Mouse (Mus musculus): ENCODE data around the gene Ankra2.

Ankra2 gene

GRCm38 (mm10) chr13:98262636-98263457 is at the start of gene Ankra2, which contains the start of gene Utp15:
Gene Ankra2 (plus strand): TSS chr13:98263074.
Gene Utp15 (minus strand): TSS chr13:98263041.
- peak; percentile 99 for DNase-seq (ENCODE audit: low read depth, low spot score)

- peak; percentile 28 for DNase-seq (ENCODE audit: low read depth, low spot score)
Measured at GRCm38 (mm10) chr13:98222848-98223247, 40.0 kb upstream of the Ankra2 start.

- DNase-seq (ENCODE audit: low read depth, low spot score) = no peak
Measured at GRCm38 (mm10) chr13:98226225-98226624, 36.6 kb upstream of the Ankra2 start.

GRCm38 (mm10) chr13:98230511-98230910 is 32.4 kb upstream of the Ankra2 start:
- DNase-seq (ENCODE audit: low read depth, low spot score) = no peak

GRCm38 (mm10) chr13:98235451-98235850 is 27.4 kb upstream of the Ankra2 start:
- DNase-seq (ENCODE audit: low read depth, low spot score) = no peak

GRCm38 (mm10) chr13:98239978-98240641 is 22.8 kb upstream of the Ankra2 start:
- DNase-seq (ENCODE audit: low read depth, low spot score) = peak; percentile 72

- no peak for DNase-seq (ENCODE audit: low read depth, low spot score)
Measured at GRCm38 (mm10) chr13:98241531-98242282, 21.2 kb upstream of the Ankra2 start.

- no peak for DNase-seq (ENCODE audit: low read depth, low spot score)
Measured at GRCm38 (mm10) chr13:98244571-98245350, 18.1 kb upstream of the Ankra2 start.

- DNase-seq (ENCODE audit: low read depth, low spot score) = no peak
Measured at GRCm38 (mm10) chr13:98245386-98245785, 17.5 kb upstream of the Ankra2 start.

- no peak for DNase-seq (ENCODE audit: low read depth, low spot score)
Measured at GRCm38 (mm10) chr13:98249594-98249993, 13.3 kb upstream of the Ankra2 start.

- no peak for DNase-seq (ENCODE audit: low read depth, low spot score)
Measured at GRCm38 (mm10) chr13:98254921-98255320, 8.0 kb upstream of the Ankra2 start.

GRCm38 (mm10) chr13:98263458-98263987 is 649 bp downstream of the Ankra2 start:
- DNase-seq (ENCODE audit: low read depth, low spot score) = no peak

- no peak for DNase-seq (ENCODE audit: low read depth, low spot score)
Measured at GRCm38 (mm10) chr13:98264111-98264510, 1.2 kb downstream of the Ankra2 start.

- no peak for DNase-seq (ENCODE audit: low read depth, low spot score)
Measured at GRCm38 (mm10) chr13:98274023-98274422, 11.1 kb downstream of the Ankra2 start.

- no peak for DNase-seq (ENCODE audit: low read depth, low spot score)
Measured at GRCm38 (mm10) chr13:98275646-98276045, 12.8 kb downstream of the Ankra2 start.

- DNase-seq (ENCODE audit: low read depth, low spot score) = no peak
Measured at GRCm38 (mm10) chr13:98276253-98276652, 13.4 kb downstream of the Ankra2 start.

- DNase-seq (ENCODE audit: low read depth, low spot score) = peak; percentile 46
Measured at GRCm38 (mm10) chr13:98277501-98277900, 14.6 kb downstream of the Ankra2 start.

- DNase-seq (ENCODE audit: low read depth, low spot score) = no peak
Measured at GRCm38 (mm10) chr13:98279686-98280085, 16.8 kb downstream of the Ankra2 start, which contains the start of gene Gm21976. Gene Gm21976 (plus strand): TSS chr13:98279887.

GRCm38 (mm10) chr13:98280990-98281650 is 18.2 kb downstream of the Ankra2 start:
- no peak for DNase-seq (ENCODE audit: low read depth, low spot score)

- DNase-seq (ENCODE audit: low read depth, low spot score) = peak; percentile 14
Measured at GRCm38 (mm10) chr13:98290719-98291118, 27.8 kb downstream of the Ankra2 start.

Data from CD4-positive, CD25-positive, alpha-beta regulatory T cell, adult 2 months (primary cell).